Mouse (Mus musculus) adrenal gland (tissue): ENCODE data around the gene Lipt2.

Experiments
- intact Hi-C: fragments of 180-260 bp; cut with DNase I; formaldehyde crosslinking; loops from one replicate; pipeline ENCODE4 v1.15.1; 2025

Gene Lipt2

GRCm38 (mm10) chr7:100163506-100163905, 4.4 kb downstream of the Lipt2 start:
- intact Hi-C loops: no loop called here

DNA sequence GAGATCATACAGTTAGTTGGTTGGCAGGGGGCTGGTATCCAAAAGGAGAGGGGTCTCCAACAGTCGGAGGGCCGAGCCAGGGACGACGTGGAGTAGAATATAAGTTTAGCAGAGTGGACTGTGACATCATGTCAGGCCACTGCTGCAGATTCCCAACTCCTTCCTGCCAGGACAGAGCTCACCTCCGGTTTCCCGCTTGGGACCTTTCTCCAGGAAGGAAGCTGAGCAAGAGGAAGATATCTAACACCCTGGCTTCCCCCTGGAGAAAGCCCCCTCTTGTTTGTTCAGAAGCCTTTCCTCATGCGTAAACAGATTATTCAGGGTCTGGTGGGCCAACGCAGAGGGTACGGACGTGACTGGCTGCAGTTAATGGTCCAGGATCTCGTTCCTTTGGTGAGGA, 9.6 kb downstream of the Lipt2 start:
- intact Hi-C loops: no loop called here

GRCm38 (mm10) chr7:100170756-100171155, 11.7 kb downstream of the Lipt2 start:
- intact Hi-C loops: loop anchor here (5.0 kb wide), 1 partner anchor 43 kb away; no protein-coding TSS in a partner anchor

GRCm38 (mm10) chr7:100176269-100176668, 17.2 kb downstream of the Lipt2 start, which contains the start of gene Kcne3:
Kcne3 (plus strand) TSS chr7:100176502.
- intact Hi-C loops: no loop called here

DNA sequence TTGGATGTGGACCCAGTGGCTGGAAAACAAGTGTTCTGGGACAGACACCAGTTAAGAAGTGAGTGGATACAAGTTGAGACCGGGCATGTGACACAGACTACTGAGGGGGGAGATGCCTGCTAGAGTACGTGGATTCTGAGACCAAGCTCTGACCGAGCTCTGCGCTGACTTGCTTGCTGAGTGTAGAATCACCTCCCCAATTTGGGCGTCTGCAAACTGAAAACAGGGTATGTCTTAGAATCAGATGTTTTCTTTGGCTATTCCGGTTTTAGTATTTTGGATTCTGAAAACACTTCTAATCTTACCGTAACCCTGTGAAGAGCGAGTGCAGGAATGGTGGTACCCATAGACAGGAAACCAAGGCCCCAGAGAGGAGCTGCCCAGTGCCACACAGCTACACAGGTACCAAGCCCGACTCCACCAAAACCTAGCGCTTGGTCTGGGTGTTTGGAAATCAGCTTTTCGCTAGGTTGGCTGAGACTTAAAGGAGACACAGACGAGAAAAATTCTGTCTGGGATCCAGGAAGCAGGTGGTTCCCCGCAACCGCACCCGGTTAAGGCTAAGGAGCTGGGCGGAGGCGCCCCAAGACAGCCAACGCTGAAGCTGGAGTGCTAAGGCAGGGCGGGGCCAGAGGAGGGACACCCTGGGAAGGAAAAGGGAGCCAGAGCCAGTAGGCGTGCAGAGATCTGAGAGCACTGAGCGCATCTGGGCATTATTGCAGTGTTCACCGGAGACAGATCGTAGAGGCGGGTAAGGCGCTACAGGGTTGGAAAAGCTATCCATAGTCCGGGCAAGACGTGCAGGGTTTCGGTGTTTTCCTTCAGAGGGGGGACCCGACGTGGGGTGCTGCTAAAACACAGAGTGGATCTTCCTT, 19.2 kb downstream of the Lipt2 start:
- intact Hi-C loops: no loop called here

- intact Hi-C loops: no loop called here
Observed at GRCm38 (mm10) chr7:100178891-100179233, 19.8 kb downstream of the Lipt2 start.

DNA sequence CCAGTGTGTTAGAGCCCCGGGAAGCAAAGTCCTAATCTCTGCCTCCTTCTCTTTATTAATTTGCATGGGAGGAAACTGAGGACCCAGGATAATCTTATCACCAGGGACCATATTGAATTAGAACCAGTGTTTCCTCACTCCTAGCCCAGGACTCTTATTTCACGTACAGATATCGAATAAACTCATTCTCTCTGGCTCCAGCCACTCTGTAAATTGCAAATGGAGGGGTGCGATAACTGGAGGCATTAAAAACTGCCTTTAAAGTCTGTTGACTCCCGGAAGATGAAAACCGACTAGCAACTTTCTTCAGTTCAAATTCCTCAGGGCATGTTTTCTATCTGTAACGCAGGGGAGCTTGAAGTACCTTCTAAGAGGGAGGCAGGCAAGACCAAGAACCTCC, 20.3 kb downstream of the Lipt2 start:
- intact Hi-C loops: no loop called here

DNA sequence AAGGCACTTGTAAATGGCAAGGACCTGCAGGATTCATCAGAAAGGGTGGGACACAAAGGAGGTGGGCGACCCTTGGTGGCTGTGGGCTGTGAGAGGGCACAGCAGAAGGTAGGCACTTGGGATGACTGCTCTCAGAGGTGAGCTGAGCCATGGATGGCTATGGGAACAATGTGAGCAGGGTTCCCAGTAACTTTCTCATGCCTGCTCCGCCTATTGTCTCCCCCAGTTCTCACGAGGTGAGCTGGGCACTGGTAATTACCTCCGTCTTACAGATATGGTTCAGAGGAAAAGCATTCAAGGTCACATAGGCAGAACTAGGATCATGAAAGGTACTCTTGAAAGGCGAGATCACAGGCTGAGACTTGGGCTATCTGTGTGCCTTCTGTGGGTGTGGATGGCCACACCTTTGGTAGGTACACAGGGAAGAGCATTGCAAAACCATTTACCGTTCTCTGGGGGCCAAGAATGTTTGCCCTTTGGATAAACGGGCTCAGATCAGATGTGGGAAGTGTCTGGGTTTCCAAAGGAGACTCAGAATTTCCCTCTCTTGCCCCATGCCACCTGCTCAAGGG, 20.8 kb downstream of the Lipt2 start:
- intact Hi-C loops: no loop called here

GRCm38 (mm10) chr7:100181176-100181575, 22.1 kb downstream of the Lipt2 start:
- intact Hi-C loops: no loop called here

GRCm38 (mm10) chr7:100181614-100182013, 22.5 kb downstream of the Lipt2 start:
- intact Hi-C loops: no loop called here

- intact Hi-C loops: no loop called here
Observed at GRCm38 (mm10) chr7:100182388-100182787, 23.3 kb downstream of the Lipt2 start.

DNA sequence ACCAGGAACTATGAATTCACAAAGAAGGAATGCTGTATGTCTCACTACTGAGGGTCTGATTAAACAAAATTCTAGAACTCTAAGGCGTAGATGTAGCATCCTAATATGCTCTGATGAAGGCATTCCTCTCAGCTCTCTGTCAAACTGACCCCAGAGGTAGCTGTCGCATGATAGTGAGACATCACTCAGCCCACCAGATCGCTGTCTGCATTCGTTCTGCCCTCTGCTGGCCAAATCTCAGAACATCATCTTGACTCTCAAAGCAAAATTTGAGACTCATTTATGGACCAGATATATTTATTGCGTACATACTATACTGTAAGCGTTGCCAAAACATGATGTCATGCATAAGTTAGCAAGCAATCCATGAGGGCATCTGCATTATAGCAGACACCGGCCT, 28.5 kb downstream of the Lipt2 start:
- intact Hi-C loops: loop anchor here (2.0 kb wide), 1 partner anchor 63 kb away; no protein-coding TSS in a partner anchor

DNA sequence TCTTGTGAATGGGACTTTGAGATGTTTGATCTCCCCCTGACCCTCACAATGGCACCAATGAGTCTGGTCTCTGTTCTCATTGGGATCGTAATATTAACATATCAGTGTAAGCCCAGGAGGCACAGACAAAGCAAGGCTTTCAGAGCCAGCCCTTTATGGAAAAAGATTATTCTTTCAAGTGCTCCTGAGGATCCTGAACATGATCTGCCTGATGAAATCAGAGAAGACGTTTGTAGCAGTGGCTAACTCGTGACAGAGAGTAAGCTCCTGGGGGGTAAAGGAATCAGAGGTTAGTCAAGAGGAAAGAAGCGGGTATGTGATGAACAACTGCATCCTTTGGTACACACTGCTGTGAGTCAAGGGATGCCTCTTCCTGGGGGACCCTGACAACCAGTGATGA, 31.1 kb downstream of the Lipt2 start:
- intact Hi-C loops: loop anchor here (2.0 kb wide), 1 partner anchor 45 kb away; no protein-coding TSS in a partner anchor

DNA sequence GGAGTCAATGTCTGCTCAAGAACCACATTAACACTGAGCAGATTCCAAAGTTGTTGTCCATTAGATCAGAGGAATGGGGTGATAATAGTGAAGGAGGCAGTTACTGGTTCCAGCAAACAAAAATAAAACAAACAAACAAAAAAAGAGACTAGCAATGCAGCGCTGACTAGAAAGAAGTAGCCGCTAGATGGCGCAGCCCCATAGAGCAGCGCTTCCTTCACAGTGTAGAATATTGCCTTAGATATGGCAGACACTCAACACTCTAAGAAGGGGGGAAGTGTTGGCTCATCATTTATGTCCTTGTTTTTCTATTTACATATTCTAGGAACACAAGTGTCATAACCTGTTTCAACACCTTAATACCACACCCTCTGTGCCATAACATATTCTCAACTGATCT, 31.7 kb downstream of the Lipt2 start:
- intact Hi-C loops: loop anchor here (2.0 kb wide), 1 partner anchor 44 kb away; no protein-coding TSS in a partner anchor

DNA sequence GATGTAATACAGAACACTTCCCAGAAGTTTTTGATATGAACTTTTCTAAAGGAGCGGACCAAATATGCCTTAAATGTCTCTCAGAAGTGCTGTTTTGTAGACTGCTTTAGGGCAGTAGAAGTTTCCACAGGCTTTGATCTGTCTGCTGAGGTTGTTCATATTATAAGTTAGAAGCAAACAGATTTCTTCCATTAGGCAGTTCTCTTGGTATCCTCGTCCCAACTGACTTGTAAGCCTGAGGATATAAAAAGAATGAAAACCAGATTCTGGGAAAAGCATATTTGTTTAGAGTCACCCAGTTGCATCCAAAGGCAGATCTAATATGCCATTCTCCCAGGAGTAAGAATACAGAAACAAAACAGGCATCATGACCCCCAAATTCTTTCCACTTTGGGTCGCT, 42.1 kb downstream of the Lipt2 start:
- intact Hi-C loops: no loop called here

DNA sequence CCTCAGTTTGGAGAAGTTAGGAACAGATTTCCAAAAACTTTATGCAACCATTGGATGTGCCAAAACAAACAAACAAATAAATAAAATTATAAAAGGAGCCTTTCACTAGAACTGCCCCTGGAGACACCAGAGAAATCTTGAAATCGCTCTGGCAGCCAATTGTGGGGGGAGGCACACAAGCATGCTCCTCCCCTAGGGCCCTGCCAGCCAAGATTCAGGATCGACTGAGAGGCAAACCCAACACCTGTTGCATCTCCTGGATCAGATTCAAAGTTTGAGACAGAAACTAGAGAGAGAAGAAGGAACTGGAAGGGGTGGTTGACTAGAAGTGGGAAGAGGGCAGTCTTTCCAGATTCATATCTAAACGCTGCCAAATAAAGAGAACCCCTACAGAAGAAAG, 44.5 kb downstream of the Lipt2 start:
- intact Hi-C loops: no loop called here

DNA sequence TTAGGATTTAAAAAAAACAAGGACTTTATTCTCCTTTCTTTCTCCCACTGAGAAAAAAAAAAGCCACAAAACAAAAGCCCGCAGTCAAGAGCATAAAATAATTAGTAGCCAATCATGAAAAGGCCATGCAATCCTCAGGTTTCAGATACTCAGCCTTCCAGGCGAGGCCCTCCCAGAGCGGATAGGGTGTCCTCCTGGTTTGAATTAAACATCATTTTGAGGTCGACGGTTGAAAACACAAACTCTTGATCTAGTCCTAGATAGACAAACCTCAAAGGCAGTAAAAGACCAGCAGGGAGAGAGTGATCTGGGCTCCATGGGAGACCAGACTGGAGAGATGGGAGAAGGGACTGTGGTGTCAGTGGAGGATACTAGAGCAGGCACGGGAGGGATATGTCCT, 45.8 kb downstream of the Lipt2 start:
- intact Hi-C loops: no loop called here

DNA sequence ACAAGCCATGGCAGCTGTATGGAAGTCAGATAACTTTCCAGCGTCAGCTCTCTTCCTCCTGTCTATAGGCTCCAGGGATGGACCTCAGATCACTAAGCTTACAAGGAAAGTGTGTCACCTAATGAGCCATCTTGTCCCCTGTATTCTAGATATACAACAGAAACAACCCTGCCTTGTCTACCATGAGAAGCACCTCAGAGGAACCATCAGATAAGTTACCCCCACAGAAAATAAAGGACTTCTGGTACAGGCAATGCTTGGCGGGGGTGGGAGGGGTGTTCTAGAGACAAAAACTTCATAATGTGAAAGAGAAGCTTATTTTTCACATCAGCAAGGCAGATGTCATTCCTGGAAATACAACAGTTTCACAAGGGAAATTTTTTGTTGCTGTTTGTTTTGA, 47.1 kb downstream of the Lipt2 start:
- intact Hi-C loops: no loop called here

DNA sequence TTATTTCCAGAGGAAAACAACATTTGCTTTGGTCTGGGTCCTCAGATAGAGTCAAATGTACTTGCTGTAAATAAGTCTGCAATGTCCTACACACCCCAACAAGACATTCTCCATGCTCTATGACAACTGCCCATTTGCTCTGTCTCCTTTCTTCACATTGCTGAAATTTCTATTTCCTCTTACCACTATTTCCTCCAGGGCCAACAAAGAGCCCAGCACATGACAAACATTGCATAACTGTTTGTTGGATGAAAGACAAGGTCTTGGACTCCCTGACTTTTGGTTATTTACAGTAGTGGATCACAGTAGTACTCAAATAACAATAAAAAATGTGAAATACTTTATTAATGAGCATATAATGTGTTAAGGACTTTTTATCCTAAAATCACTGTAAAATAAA, 48.8 kb downstream of the Lipt2 start:
- intact Hi-C loops: no loop called here
